Mouse (Mus musculus): ENCODE measurements around the gene Tspyl4. TPM values are rescaled to one million over a fixed set of nuclear protein-coding genes. Genes with fewer than 3 reads are reported as not detected.

Tspyl4 gene
- total RNA-seq, 2 experiments from 2014 or later: 2.3 to 2.8 TPM

DNA sequence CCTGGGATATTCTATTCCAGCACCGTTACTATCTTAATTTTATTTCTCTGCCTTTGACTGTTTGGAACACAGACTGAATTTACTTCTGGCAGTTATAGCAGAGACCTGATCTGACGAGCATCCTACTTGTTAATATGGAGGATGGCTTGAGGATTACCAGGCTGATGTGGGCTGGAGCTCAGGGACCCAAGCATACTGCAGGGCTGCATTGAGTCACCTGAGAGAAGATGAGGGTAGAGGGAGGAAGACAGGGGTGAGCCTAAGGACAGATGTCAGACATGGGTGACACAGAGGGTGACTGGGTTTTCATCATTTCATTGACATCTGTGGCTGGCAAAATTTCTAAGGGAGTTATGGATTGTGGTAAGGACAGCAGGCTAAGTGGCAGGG, 20.0 kb downstream of the Tspyl4 start:
- DNase-seq (ENCODE audit: low spot score in 2 of 2): no peak

DNA sequence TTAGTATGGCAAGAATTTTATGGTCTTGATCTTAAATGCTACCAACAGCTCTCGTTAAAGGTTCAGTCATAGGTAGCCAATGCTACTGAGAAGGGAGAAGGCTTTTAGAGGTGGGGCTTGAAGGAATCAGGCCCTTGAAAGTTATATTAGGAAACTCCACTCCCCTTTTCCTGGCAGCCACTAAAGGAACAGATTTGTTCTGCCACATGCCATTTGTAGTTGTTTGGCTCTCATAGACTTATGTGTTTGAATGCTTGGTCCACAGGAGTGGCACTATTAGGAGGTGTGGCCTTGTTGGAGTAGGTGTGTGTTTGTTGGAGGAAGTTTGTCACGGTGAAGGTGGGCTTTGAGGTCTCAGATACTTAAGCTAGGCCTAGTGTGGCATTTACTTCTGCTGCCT, 23.6 kb downstream of the Tspyl4 start:
- no peak for DNase-seq (ENCODE audit: low spot score in 2 of 2)

- no peak for DNase-seq (ENCODE audit: low spot score in 2 of 2)
Measured at GRCm38 (mm10) chr10:34326701-34327100, 29.5 kb downstream of the Tspyl4 start.

DNA sequence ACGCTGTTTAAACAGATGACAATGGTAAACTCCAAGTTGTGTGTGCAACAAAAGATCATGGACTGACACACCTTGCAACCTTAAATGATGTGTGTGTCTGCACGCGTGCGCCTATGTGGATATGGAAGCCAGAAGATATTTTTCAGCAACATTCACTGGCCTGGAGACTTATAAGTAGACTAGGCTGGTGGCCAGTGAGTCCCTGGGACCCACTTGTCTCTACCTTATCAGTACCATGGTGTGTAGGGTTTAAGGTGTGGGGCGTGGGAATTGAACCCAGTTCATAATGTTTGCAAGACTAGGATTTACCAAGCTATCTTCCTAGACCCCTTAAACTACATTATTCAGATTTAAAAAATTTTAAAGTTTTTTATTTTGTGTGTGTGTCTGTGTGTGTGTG, 29.9 kb downstream of the Tspyl4 start:
- no peak for DNase-seq (ENCODE audit: low spot score in 2 of 2)

DNA sequence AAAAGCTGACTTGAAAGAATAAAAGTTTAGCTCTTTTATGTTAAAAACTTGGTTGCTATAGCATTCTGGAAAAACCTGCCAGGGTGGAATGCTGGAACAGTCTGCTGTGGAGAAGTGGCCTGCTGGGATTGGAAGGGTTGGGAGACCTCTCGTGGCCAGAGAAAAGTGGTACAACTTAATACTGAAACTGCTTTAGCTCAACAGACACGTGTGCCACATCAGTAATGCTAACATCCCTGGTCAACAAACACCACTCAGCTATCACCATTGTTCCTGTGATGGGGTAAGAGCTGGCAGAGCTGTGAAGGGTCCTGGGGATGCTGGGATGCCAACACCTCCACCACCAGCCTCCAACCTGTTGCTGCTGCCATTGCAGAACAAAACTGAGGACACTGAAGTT, 31.1 kb downstream of the Tspyl4 start:
- peak in 1 of 2 experiments; percentile 35 for DNase-seq (ENCODE audit: low spot score in 2 of 2)

DNA sequence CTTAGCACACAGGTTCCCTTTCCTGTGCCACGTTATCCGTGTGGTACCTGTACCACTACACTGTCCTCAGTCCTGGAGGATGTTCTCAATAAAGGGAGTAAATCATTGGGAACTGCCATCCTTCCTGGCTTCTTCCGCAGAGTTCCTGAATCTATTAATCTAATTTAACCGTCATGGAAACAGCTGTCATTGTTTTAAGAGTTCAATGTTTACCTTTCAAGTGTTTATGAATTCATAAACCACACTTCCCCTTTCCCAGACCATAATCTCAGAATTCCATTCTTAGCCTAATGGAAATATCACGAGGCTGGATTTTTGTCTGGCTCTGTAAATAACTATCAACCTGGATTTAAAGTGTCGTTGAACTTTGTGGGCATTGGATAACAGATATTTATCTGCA, 43.8 kb downstream of the Tspyl4 start:
- no peak for DNase-seq (ENCODE audit: low spot score in 2 of 2)

GRCm38 (mm10) chr10:34341886-34342285, 44.6 kb downstream of the Tspyl4 start:
- no peak for DNase-seq (ENCODE audit: low spot score in 2 of 2)

Other genes with a start within 250 kb of the Tspyl4 start
- 1 to 10 TPM in 1 of 2 experiments, under 1 TPM in 1; 0.78 to 1.0 TPM for gene Calhm5, start 200.9 kb upstream of the Tspyl4 start, total RNA-seq (2021)
- under 1 TPM; 0.34 TPM for gene Calhm6, start 169.5 kb upstream of the Tspyl4 start, total RNA-seq (2021)
- 10 to 100 TPM; 25.0 to 27.0 TPM for gene Dse, start 89.7 kb upstream of the Tspyl4 start, total RNA-seq (2021)
- 10 to 100 TPM; 49.7 to 51.0 TPM for gene Tspyl1, start 15.3 kb upstream of the Tspyl4 start, total RNA-seq (2021)
- not detected for gene Col10a1, start 92.5 kb downstream of the Tspyl4 start, total RNA-seq (2021)
- 10 to 100 TPM in 1 of 2 experiments, 1 to 10 TPM in 1; 7.5 to 10.9 TPM for gene Nt5dc1, start 121.1 kb downstream of the Tspyl4 start, total RNA-seq (2021)
- gene Frk, start 186.0 kb downstream of the Tspyl4 start, total RNA-seq (2021): 1 to 10 TPM; 5.6 to 6.2 TPM

Data from gastrocnemius, postnatal 4 days (tissue).